Mouse (Mus musculus) forebrain, postnatal 0 days (tissue): ENCODE results near the gene Kmt2a. TPM values are rescaled to one million over a fixed set of nuclear protein-coding genes. Genes with fewer than 3 reads are reported as not detected.

Source experiments
- ATAC-seq: fragments of 200-750 bp; cut with Nextera tagmentation; 2 replicates; pipeline ENCODE4 v1.8.0; 2017; ENCODE audit warnings: mild to moderate bottlenecking, moderate library complexity
- DNase-seq: peaks from one replicate; pipeline ENCODE4 v3.0.0-alpha.2; 2015
- H3K27ac ChIP-seq: fragments of 300-500 bp; sonication (generic); 2 replicates; pipeline ENCODE4 v1.5.1; 2014; ENCODE audit warnings: low read depth, mild to moderate bottlenecking, antibody characterized with exemption, low read length, moderate library complexity, mixed read lengths
- H3K27me3 ChIP-seq: fragments of 300-500 bp; sonication (generic); 2 replicates; pipeline ENCODE4 v1.6.1; 2014; ENCODE audit warnings: mild to moderate bottlenecking, low read length, mixed read lengths; ENCODE audit not compliant: insufficient read depth
- H3K36me3 ChIP-seq: fragments of 300-500 bp; sonication (generic); 2 replicates; pipeline ENCODE4 v1.6.1; 2014; ENCODE audit warnings: mild to moderate bottlenecking, moderate library complexity; ENCODE audit not compliant: insufficient read depth
- H3K4me1 ChIP-seq: fragments of 300-500 bp; sonication (generic); 2 replicates; pipeline ENCODE4 v1.6.1; 2014; ENCODE audit warnings: antibody characterized with exemption; ENCODE audit not compliant: insufficient read depth
- H3K4me2 ChIP-seq: fragments of 300-500 bp; sonication (generic); 2 replicates; pipeline ENCODE4 v1.6.1; 2014; ENCODE audit warnings: low read depth, mild to moderate bottlenecking, moderate library complexity
- H3K4me3 ChIP-seq: fragments of 300-500 bp; sonication (generic); 2 replicates; pipeline ENCODE4 v1.5.1; 2014; ENCODE audit warnings: low read depth, low read length, mixed read lengths
- H3K9ac ChIP-seq: fragments of 300-500 bp; sonication (generic); 2 replicates; pipeline ENCODE4 v1.6.1; 2014; ENCODE audit warnings: mild to moderate bottlenecking
- H3K9me3 ChIP-seq: fragments of 300-500 bp; sonication (generic); 2 replicates; pipeline ENCODE4 v1.6.1; 2016; ENCODE audit warnings: low read length
- CTCF ChIP-seq: sonication (generic); IDR thresholded peaks from 2 replicates; pipeline ENCODE4 v1.5.1; 2016; ENCODE audit warnings: antibody characterized with exemption, control low read depth, low read depth
- WGBS: fragments of 180-500 bp; shearing (Covaris S2); extraction: QIAGEN DNeasy Blood & Tissue Kit; methylation state at CpG from one replicate; pipeline ENCODE4 v1.1.7; 2014; 5-methylcytosine and 5-hydroxymethylcytosine counted together
- polyA plus RNA-seq: library from polyadenylated mRNA; unstranded; fragments of >200 nt; fragmentation: Nextera tagmentation; extraction: Ambion mirVana; gene quantifications from 2 replicates; pipeline ENCODE4 v1.2.1, GENCODE M21; 2015
- total RNA-seq: library from RNA; depleted of rRNA; stranded (reverse); fragments of >200 nt; gene quantifications from 2 replicates; pipeline ENCODE4 v1.2.3, GENCODE M21; 2014

Gene Kmt2a
- total and polyA plus RNA-seq, 2 experiments from 2014 or later = 13.7 to 18.5 TPM

DNA sequence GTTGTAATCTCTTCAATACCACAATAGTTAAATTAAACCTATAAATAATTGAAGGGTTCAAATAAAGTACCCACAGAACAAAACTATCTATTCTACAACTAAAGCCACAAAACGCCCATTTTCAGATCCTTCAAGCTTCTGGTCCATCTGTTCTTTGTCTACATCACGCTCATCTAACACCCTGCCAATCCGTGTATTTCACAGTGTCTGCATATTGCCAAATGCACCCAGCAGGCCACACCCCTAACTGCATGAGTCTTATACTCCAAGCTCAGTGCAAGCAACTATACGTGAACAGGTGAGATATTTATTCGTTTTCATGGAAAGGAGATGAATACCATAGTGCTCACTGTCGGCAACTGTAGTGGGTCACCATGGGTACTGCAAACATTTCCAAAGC is 25.9 kb downstream of the Kmt2a start:
- Histone ChIP-seq H3K27ac (no peak overlapping the region), H3K4me3 (no peak overlapping the region), H3K9me3 (no peaks in the 10 kb centered on the region), H3K4me1 (no peaks in the 10 kb centered on the region), H3K27me3 (no peaks in the 10 kb centered on the region), H3K4me2 (no peak overlapping the region), H3K9ac (no peak overlapping the region), H3K36me3 (no peaks in the 10 kb centered on the region)
- ATAC-seq = peak; percentile 43
- WGBS = 52% methylated on average over 6 of the region's 6 CpGs
- no peak for TF ChIP-seq CTCF
- no peak for DNase-seq

DNA sequence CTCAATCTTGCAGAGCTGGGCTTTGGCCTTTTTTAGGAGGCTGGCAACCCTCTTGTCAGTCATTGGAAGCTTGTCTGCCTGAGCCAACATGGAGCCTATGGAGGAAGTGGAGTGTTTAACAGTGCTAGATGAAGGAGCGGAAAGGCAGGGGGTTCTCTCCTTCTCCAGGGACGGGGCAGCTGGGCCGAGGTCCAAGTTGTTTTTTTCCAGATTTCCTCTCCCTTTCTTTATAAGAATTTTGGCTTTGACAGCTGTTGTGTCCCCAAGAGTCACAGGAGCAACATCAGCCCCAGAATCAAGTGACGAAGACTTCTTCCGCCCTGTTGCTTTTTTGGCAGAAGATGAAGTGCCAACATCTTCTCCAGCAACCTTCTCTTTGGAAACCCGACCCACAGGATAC is 33.6 kb downstream of the Kmt2a start:
- Histone ChIP-seq H3K36me3 (peaks cover 66% of the 10 kb centered on the region), H3K27ac (no peak overlapping the region), H3K9ac (no peak overlapping the region), H3K4me2 (no peak overlapping the region), H3K27me3 (no peaks in the 10 kb centered on the region), H3K4me3 (no peak overlapping the region), H3K4me1 (no peaks in the 10 kb centered on the region), H3K9me3 (no peaks in the 10 kb centered on the region)
- DNase-seq (no peak), ATAC-seq (no peak)
- no peak for TF ChIP-seq CTCF
- 73% methylated on average over 6 of the region's 6 CpGs for WGBS

DNA sequence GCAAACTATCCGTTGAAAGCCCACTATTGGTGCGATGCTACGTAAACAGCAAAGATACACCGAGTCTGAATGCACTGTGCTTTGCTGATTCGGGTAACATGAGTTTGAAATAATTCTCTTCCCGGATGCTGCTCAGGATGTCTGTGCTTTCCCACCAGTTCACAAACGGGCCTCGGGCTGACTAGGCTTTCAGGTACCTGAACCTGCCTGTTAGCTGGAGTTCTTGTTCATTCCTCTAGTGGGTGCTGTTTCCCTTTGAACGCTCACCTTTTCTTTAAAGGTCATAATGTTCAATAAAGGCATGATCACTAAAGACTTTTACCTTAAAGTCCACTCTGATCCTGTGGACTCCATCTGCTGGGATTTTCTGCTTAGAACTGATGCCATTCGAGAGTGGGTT is 39.9 kb downstream of the Kmt2a start:
- Histone ChIP-seq H3K4me2 (no peak overlapping the region), H3K36me3 (peaks cover 77% of the 10 kb centered on the region), H3K27me3 (no peaks in the 10 kb centered on the region), H3K9me3 (no peaks in the 10 kb centered on the region), H3K4me1 (no peaks in the 10 kb centered on the region), H3K4me3 (no peak overlapping the region), H3K27ac (no peak overlapping the region), H3K9ac (no peak overlapping the region)
- ATAC-seq = no peak
- peak; percentile 66 for TF ChIP-seq CTCF
- DNase-seq = peak; percentile 35
- 87% methylated on average over 10 of the region's 10 CpGs for WGBS

DNA sequence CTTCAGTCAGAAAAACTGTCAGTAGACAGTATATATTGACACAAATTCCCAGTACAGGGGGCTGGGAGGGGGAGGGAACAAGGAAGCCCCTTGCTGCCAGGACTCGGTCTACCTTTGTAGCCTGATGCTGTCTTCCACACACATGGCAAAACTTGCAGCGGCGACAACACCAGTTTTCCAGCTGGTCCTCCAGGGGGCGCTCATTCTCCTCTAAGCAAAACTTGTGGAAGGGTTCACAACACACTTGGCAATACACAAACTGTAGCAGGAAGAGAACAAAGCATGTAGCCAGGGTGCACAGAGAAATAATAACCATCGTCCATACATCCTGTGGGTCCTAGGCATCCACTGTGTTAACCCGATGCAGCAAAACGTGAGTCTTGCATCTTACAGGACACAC is 44.7 kb downstream of the Kmt2a start:
- WGBS = 31% methylated on average over 7 of the region's 7 CpGs
- H3K4me2 ChIP-seq = no peak overlapping the region
- no peak overlapping the region for H3K9ac ChIP-seq
- TF ChIP-seq CTCF = peak; percentile 79
- H3K36me3 ChIP-seq = peaks cover 76% of the 10 kb centered on the region
- no peak overlapping the region for H3K27ac ChIP-seq
- DNase-seq (peak; percentile 86), ATAC-seq (peak; percentile 43; the same call in 1 of the 2 replicates)
- H3K27me3 ChIP-seq = no peaks in the 10 kb centered on the region
- H3K9me3 ChIP-seq = no peaks in the 10 kb centered on the region
- no peak overlapping the region for H3K4me3 ChIP-seq
- H3K4me1 ChIP-seq = no peaks in the 10 kb centered on the region

DNA sequence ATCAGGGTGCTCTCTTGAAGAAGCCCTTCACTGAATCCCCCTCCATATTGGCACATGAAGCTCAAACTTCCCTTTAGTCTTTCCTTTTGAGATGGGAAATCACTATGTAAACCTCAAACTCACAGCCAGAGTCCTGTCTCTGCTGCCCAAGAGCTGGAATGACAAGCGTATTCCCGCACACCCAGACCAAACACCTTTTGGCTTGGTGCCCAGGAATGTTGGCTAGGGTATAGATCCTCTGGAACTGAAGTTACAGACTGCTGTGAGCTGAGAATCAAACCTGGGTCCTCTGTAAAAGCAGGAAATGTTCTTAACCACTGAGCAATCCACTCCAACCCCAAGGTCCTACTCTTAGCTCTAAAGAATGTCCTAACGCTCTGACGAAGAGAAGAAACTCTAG is 48.7 kb downstream of the Kmt2a start:
- DNase-seq = no peak
- no peak for TF ChIP-seq CTCF
- Histone ChIP-seq H3K9me3 (no peaks in the 10 kb centered on the region), H3K36me3 (peaks cover 80% of the 10 kb centered on the region), H3K9ac (no peak overlapping the region), H3K27me3 (no peaks in the 10 kb centered on the region), H3K27ac (no peak overlapping the region), H3K4me2 (no peak overlapping the region), H3K4me3 (no peak overlapping the region), H3K4me1 (no peaks in the 10 kb centered on the region)
- no peak for ATAC-seq
- 62% methylated on average over 4 of the region's 4 CpGs for WGBS

DNA sequence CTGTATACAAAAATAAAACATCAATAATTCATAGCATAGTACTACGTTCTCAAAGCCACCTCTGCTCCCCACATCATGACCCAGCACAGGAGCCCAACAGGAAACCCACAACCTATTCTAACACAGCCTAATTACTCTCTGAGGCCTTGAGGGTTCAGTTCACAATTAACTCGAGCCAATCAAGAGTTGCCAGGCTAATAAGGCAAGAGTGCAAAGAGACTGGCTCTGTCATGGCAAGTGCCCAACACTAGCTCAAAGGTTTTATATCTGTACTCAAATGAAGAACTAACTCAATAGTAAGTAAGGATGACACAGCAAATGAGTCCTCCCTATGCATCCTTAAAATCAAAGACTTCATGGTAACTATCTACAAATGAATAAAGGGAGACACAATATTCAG is 50.6 kb downstream of the Kmt2a start:
- peaks cover 84% of the 10 kb centered on the region for H3K36me3 ChIP-seq
- ATAC-seq (no peak), DNase-seq (no peak)

DNA sequence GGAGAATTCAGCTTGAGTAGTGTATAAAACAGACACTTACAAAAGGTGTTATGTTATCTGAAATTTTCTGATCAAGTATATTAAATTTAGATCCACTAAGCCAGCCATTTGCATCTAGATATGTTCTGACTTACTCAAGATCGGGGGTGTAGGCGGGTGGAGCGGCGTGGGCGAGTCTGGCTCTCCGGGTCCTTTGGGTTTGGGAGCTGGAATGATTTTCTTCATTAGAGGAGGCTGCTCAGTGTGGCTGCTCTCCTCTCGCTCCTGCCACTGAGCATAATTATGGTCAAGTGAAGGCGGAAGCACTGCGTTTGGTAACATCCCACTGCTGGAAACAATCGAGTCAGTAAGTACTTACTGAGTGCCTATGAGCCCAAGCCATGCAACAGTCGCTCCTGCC is 52.2 kb downstream of the Kmt2a start:
- H3K9ac ChIP-seq = no peak overlapping the region
- H3K4me2 ChIP-seq = no peak overlapping the region
- no peaks in the 10 kb centered on the region for H3K4me1 ChIP-seq
- WGBS = 97% methylated on average over 11 of the region's 11 CpGs
- peaks cover 83% of the 10 kb centered on the region for H3K36me3 ChIP-seq
- no peak for TF ChIP-seq CTCF
- no peak overlapping the region for H3K27ac ChIP-seq
- no peaks in the 10 kb centered on the region for H3K9me3 ChIP-seq
- DNase-seq (no peak), ATAC-seq (no peak)
- no peaks in the 10 kb centered on the region for H3K27me3 ChIP-seq
- no peak overlapping the region for H3K4me3 ChIP-seq

More for the DNA sequence above, 50.6 kb downstream of the Kmt2a start:
- no peaks in the 10 kb centered on the region for H3K27me3 ChIP-seq
- no peaks in the 10 kb centered on the region for H3K9me3 ChIP-seq
- WGBS = 53% methylated on average over 2 of the region's 2 CpGs
- no peak overlapping the region for H3K9ac ChIP-seq
- no peaks in the 10 kb centered on the region for H3K4me1 ChIP-seq
- TF ChIP-seq CTCF = no peak
- H3K27ac ChIP-seq = no peak overlapping the region
- no peak overlapping the region for H3K4me2 ChIP-seq
- no peak overlapping the region for H3K4me3 ChIP-seq

DNA sequence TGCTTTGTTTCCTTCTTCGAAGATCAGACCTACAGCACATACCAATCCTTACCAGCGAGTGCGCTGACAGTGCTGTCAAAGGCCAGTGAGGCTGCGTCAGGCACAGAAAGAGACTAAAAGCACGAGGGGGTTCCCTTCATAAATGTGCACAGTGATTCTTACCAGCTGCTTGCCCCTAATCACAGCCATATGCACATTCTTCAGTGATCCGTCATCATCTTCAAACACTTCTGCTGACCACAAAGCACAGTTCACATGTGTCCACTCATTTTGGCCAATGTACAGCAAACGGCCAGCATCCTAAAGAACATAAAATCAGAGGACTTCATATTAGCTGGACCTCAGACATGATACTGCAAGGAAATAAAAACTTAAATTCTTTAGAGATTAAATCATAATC is 54.4 kb downstream of the Kmt2a start:
- H3K27me3 ChIP-seq = no peaks in the 10 kb centered on the region
- H3K9ac ChIP-seq = no peak overlapping the region
- H3K4me1 ChIP-seq = no peaks in the 10 kb centered on the region
- H3K9me3 ChIP-seq = no peaks in the 10 kb centered on the region
- no peak for ATAC-seq
- H3K4me2 ChIP-seq = no peak overlapping the region
- DNase-seq = no peak
- WGBS = 92% methylated on average over 7 of the region's 7 CpGs
- no peak overlapping the region for H3K27ac ChIP-seq
- TF ChIP-seq CTCF = no peak
- H3K36me3 ChIP-seq = peaks cover 89% of the 10 kb centered on the region
- H3K4me3 ChIP-seq = no peak overlapping the region
